Mouse (Mus musculus) kidney, adult 11 months (tissue): ENCODE measurements at regions not wholly inside any gene's neighbourhood (a gene's known extent, or its start where the extent isn't known, plus 50 kb on each side); places are given as distances from the start of the nearest gene placed in this dataset.

Experiments
- DNase-seq: peaks from one replicate; pipeline ENCODE4 v3.0.0; 2022

GRCm38 (mm10) chr16:29972741-29973141 is 91.4 kb upstream of the Hes1 start:
- DNase-seq: no peak

- DNase-seq: no peak
Measured at GRCm38 (mm10) chr16:29973250-29973649, 90.9 kb upstream of the Hes1 start.

GRCm38 (mm10) chr16:29975800-29976199 is 88.4 kb upstream of the Hes1 start:
- DNase-seq: no peak

DNA sequence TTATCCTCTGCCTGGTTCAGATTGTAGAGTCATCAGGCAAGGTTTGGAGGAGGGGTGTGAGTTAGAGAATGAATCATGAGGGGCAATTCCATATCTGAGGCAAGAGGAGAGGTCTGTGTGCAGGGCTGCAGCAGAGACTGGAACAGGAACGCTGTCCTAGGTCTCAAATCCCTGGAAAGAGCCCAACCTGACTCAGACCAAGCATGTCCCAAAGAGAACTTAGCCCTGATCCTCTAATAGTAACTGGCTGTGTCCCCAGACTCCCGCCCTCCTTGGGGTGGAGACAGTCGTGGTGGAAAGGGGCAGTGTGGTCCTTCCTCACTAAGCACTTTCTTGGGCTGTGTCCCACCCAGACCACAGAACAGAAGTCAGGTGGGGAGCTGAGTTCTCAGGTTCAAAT is 87.2 kb upstream of the Hes1 start:
- DNase-seq: no peak

DNA sequence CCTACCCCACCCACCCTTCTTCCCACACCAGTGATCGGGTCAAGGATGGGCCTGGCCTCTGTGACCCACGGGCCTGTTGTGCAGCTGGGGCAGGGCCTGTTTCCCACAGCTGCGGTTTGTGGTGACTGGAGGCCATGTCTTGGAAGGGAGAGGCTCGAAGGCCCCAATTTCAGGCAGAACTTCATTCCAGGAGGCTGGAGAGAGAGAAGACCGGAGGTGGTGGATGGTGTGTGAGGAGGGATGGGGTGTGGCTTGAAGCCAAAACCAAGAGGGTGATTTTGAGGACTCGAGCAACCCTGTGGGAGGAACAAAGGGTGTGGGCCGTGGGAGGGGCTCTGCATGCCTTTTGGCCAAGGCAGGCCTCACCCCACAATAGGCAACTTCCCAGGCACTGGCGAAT is 86.5 kb upstream of the Hes1 start:
- no peak for DNase-seq

DNA sequence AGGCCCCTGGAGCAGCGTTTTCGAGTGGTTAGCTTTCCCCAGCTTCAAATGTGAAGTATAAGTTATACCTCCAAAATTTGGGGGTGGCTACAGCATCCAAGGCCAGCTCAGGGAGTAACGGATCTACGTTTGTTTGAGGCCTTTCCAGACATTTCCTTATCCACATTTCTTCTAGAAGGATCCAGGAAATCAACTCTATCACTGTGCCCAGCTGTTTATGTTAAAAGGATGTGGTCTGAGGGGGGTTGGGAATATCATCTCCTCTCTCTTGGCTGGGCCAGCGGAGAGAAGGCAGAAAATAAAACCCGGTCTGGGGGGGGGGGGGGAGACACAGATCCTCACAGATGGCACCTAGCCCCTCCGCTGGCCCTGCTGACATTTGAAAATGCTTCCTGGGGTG is 85.1 kb upstream of the Hes1 start:
- no peak for DNase-seq

- no peak for DNase-seq
Measured at GRCm38 (mm10) chr16:29981543-29981942, 82.6 kb upstream of the Hes1 start.

- DNase-seq: no peak
Measured at GRCm38 (mm10) chr16:29982224-29982785, 81.9 kb upstream of the Hes1 start.

DNA sequence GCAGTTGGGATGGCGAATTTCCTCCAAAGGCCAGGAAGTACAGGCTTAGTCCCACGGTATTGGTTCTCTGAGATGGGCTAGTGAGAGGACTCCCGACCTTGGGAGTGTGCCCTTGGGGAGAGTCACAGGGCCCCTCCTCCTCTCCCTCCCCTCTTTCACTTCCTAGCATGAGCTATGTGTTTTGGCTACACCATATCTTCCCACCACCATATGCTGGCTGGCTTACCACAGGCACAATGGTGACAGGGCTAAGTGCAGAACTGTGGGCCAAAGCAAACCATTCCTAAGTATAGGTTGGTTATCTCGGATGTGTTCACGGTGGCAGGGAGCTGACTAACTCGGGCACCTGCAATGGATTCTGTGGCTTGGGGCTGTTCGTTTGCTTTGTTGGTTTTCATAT is 81.0 kb upstream of the Hes1 start:
- no peak for DNase-seq

DNA sequence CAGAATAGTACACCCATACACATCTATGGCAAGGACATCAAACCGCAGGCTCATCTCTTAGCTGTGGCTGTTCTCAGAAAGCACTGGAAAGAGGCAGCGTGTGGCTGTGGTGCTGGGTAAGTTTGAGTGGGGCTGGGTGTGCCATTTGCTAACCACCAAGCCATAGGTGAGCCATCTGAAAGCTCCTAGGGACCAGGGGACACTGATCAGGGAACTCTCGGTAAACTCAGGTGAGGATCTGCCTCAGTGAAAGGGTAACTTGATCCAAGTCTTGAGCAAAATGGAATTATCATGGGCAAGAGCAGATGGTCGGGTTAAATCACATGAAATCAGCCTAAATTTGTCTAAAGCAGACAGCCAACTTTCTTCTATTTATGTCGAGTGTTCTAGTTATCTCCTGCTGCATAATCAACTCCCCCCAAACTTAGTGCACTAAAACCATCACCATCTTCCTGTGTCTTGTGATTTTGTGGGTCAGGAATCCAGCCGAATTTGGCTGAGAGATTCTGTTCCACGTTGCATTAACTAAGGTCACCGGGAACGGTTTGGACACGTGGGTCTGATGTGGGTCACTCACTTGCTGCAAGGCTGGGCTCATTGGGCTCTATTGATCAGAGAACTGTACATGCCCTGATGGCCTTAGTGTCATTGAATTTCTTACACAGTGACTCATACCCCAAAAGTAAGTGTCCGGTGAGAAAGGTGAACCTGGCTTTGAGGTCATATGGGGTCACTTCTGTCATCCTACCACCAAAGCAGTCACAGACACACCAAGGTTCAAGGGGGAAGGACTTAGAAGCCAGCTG is 78.9 kb upstream of the Hes1 start:
- no peak for DNase-seq

DNA sequence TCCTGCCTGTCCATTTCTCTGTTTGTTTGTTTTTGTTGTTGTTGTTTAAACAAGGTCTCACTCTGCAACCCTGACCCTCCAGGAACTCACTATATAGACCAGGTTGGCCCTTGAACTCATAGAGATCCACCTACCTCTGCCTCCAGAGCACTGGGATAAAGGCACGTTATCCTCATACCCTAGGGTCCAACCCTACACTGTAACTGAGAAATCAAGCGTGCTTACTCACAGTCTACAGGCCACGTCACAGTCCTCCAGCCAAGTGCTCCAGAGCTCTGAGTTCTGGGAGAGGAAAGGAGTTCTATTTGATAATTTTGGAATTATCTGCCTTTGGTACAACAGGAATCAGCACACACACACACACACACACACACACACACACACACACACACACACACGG is 76.6 kb upstream of the Hes1 start:
- no peak for DNase-seq

GRCm38 (mm10) chr16:29987999-29988398 is 76.2 kb upstream of the Hes1 start:
- DNase-seq: no peak

DNA sequence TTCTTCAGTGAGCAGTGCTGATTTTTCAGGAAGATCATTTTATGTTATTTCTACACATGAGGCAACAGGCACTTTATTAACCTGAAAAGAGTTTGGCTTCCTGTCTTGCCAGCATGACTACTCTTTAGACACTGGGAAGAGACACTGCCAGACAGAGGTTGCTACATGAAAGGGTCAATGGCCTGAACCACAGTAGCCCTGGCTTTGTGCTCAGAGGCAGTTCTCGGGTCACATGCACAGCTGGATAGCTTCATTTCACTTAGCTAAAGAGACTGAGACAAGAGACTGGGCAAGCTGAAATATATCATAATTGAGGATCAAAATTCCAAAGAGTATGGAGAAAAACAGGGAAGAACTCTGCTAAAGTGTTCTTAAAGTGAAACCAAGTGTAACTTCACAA is 74.9 kb upstream of the Hes1 start:
- no peak for DNase-seq

DNA sequence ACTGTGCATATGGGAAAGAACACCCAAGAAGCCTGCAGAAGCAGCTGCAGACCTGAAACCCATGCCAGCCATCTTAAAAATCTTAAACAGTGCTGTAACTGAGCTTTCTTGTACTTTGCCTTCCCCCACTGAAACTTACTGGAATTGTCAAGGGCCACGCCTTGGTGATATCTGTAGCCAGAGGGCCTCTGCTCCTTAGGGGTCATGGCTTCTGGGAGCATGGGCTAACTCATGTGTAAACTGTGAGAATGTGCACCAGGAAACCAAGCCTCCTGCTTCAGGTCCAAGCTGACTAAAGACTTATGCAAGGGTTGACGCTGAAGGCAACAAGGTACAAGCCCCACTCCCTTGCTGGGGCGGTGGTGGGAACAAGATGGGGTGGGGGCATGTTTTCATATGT is 73.8 kb upstream of the Hes1 start:
- no peak for DNase-seq

GRCm38 (mm10) chr16:29990795-29991587 is 73.2 kb upstream of the Hes1 start:
- DNase-seq: no peak

GRCm38 (mm10) chr16:29991876-29992380 is 72.3 kb upstream of the Hes1 start:
- DNase-seq: no peak

- DNase-seq: no peak
Measured at GRCm38 (mm10) chr16:29993111-29993510, 71.1 kb upstream of the Hes1 start.

DNA sequence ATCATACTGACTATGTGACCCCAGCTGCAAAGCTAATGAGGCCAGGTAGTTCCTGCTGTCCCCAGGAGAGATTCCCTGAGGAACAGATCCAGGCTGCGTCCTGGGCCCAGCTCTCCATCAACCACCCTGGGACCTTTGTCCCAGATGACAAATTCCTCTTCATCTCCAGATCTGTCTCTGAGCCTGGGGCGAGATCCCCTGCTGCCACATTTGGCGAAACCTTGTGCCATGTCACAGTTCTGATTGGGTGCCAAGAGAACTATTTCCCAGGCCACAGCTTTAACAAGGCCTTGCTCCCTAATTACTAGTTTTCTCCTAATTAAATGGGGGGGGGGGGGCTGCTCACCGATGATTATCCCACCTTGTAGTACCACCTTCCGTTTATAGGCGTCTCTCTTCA is 70.6 kb upstream of the Hes1 start:
- DNase-seq: no peak

- DNase-seq: no peak
Measured at GRCm38 (mm10) chr16:29996139-29997069, 67.8 kb upstream of the Hes1 start.

DNA sequence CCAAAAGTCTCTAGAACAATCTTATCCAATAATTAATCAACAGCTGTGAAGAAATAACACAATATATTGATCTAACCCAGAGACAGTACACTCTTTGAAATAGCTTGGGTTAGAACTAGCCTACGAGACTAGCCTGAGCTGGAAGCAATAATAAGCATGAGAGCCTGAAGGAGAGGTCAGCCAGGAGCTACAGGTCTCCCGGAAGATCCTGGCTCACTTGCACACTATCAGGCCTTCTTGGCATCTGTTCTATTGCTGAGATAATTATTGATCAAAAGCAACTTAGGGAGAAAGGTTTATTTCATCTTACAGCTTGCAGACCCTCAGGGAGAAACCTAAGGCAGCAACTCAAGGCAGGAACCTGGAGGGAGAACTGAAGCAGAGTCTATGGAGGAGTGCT is 64.0 kb upstream of the Hes1 start:
- no peak for DNase-seq

DNA sequence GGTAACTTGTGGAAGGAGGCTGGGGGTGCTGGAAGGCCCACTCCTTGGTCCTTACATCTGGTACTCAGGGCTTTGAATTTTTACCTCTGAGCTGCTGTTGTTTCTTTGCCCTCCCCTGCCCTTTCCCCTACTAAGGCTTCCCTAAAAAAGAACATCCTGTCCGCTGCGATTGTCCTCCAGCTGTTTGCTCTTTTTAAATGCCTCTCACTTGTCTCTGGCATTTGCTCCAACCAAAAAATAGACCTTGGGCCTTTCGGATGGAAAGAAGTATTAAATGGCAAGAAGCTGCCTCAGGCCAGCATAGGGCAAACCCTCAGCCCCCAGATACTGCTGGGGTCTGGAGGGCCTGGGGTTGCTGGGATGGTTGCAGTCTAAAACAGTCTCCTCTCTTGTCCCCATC is 59.1 kb upstream of the Hes1 start:
- no peak for DNase-seq

DNA sequence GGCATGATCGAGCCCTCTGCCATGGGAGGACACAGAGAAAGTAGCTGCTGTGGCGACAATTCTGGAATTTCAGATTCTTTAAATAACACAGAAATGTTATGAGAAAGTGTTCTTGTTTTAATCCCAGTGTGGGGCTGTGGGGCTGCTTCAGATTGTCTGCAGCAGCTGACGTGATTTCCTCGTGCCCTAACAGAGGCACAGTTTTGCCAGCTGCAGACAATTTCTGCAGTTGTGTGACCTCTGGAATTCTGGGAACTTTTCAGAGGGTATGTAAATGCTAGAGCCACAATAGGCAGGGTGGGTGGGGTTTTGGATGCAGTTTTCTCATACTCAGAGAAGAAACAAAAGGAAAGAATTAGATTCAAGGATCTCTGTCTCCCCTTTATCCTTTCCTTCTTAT is 57.4 kb upstream of the Hes1 start:
- DNase-seq: no peak
